Mouse (Mus musculus): ENCODE measurements at regions not wholly inside any gene's neighbourhood (a gene's known extent, or its start where the extent isn't known, plus 50 kb on each side); places are given as distances from the start of the nearest gene placed in this dataset.

DNA sequence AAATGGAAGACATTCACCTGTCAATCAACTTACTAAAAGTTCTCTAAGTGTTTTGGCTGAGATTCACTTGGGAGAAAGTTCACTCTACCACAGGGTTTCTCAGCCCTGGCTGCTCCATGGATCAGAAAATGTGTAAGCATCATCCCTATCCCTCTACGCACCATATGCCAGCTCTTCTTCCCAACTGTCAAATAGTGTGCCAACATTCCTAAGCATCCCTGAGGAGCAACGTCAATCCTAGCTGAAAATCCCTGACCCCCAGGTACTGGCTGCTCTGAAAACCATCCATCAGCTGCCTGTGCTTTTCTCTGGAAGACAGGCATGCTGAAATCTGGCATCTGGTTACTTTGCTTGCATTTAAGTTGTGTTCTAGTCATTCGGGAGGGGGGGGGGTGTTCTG lies 436.5 kb upstream of the Gcfc2 start:
- Histone ChIP-seq H3K4me3 (replicated peaks in 1 of 3; ENCODE audit: low read depth in 2 of 3, low read length in 2 of 3, poor library complexity in 1 of 3) (no peak overlapping the region), H3K9ac (ENCODE audit: insufficient read depth, low read depth) (no peak overlapping the region), H3K9me3 (replicated peaks; ENCODE audit: low read length) (peaks cover 5% of the 10 kb centered on the region), H3K36me3 (replicated peaks in 1 of 2; ENCODE audit: control insufficient read depth in 1 of 2, insufficient read depth in 1 of 2, low read length in 1 of 2) (no peaks in the 10 kb centered on the region), H3K27ac (ENCODE audit: insufficient read depth, low read depth) (no peak overlapping the region), H3K4me2 (ENCODE audit: insufficient read depth, low read depth, poor library complexity, severe bottlenecking) (no peak overlapping the region), H3K79me2 (replicated peaks; ENCODE audit: control insufficient read depth, extremely low read depth, insufficient read depth, poor library complexity, severe bottlenecking) (no peaks in the 10 kb centered on the region), H3K27me3 (replicated peaks) (no peaks in the 10 kb centered on the region), H3K4me1 (ENCODE audit: control insufficient read depth in 1 of 2, insufficient read depth in 2 of 2) (no peaks in the 10 kb centered on the region)
- in situ Hi-C loops (cut with MboI; ENCODE audit: low pct_ligation_motif_present, low pct_unique_long_range_greater_than_20kb, low sequenced_read_pairs), result no loop called here
- no peak for DNase-seq (ENCODE audit: extremely low read depth)
- no peak for TF ChIP-seq TCF12 (IDR thresholded peaks at IDR 0.05; ENCODE audit: low read depth, low read length)
- no peak for TF ChIP-seq MXI1 (IDR thresholded peaks at IDR 0.05; ENCODE audit: low read depth, low read length)
- no peak for TF ChIP-seq RCOR1 (conservative IDR thresholded peaks at IDR 0.05; ENCODE audit: low read depth, low read length)
- no peak for TF ChIP-seq USF1 (IDR thresholded peaks at IDR 0.05; ENCODE audit: low read depth, low read length)
- no peak for TF ChIP-seq BHLHE40 (IDR thresholded peaks at IDR 0.05; ENCODE audit: low read depth, low read length)
- TF ChIP-seq ZKSCAN1 (IDR thresholded peaks at IDR 0.05; ENCODE audit: borderline replicate concordance, low read depth, low read length), result no peak
- no peak for TF ChIP-seq GABPA (IDR thresholded peaks at IDR 0.05; ENCODE audit: insufficient replicate concordance, low read depth, low read length)
- no peak for TF ChIP-seq HCFC1 (IDR thresholded peaks at IDR 0.05; ENCODE audit: low read depth, low read length)
- TF ChIP-seq MAZ (IDR thresholded peaks at IDR 0.05; ENCODE audit: low read depth, low read length), result no peak
- no peak for TF ChIP-seq ZMIZ1 (IDR thresholded peaks at IDR 0.05; ENCODE audit: low read depth, low read length)
- TF ChIP-seq PAX5 (IDR thresholded peaks at IDR 0.05; ENCODE audit: low read length), result no peak
- no peak for TF ChIP-seq USF2 (conservative IDR thresholded peaks at IDR 0.05; ENCODE audit: low read depth, low read length)
- TF ChIP-seq CHD2 (IDR thresholded peaks at IDR 0.05; ENCODE audit: low read length), result no peak
- no peak for TF ChIP-seq POLR2A (IDR thresholded peaks at IDR 0.05; ENCODE audit: low read depth, low read length)
- no peak for TF ChIP-seq MAX (IDR thresholded peaks at IDR 0.05; ENCODE audit: low read length)
- no peak for TF ChIP-seq ETS1 (conservative IDR thresholded peaks at IDR 0.05; ENCODE audit: low read depth, low read length)
- no peak for TF ChIP-seq UBTF (IDR thresholded peaks at IDR 0.05; ENCODE audit: low read depth, low read length)
- TF ChIP-seq SIN3A (IDR thresholded peaks at IDR 0.05; ENCODE audit: low read length), result no peak
- TF ChIP-seq RAD21 (IDR thresholded peaks at IDR 0.05; ENCODE audit: low read depth, low read length), result no peak
- no peak for TF ChIP-seq JUN (IDR thresholded peaks at IDR 0.05; ENCODE audit: insufficient read depth, low read depth, low read length)
- dilution Hi-C loops (cut with MboI; ENCODE audit: extremely low pct_ligation_motif_present, extremely low pct_unique_long_range_greater_than_20kb, low sequenced_read_pairs), result no loop called here

DNA sequence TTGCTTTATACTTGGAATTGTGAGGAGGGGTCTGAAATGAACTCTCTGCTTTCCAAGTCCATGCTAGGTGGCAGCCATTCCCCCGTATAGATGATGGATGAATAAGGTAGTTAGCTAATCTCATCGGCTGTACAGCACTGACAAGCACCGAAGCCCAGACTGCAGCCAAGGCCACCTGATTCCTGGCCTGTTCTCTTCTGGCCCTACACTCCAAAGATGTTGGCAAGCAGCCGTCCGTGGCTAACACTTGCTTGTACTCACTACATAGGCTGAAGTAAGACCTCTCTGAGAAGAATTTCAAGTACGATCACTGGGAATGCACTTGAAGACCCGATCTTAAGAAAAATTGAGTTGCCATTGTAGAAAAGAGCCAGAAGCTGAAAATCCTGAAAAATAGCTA lies 427.2 kb upstream of the Gcfc2 start:
- H3K9me3 ChIP-seq (replicated peaks; ENCODE audit: low read length), result peaks cover 9% of the 10 kb centered on the region
- in situ Hi-C loops (cut with MboI; ENCODE audit: low pct_ligation_motif_present, low pct_unique_long_range_greater_than_20kb, low sequenced_read_pairs), result no loop called here
- no peak overlapping the region for H3K4me2 ChIP-seq (ENCODE audit: insufficient read depth, low read depth, poor library complexity, severe bottlenecking)
- H3K79me2 ChIP-seq (replicated peaks; ENCODE audit: control insufficient read depth, extremely low read depth, insufficient read depth, poor library complexity, severe bottlenecking), result no peaks in the 10 kb centered on the region
- no peak for DNase-seq (ENCODE audit: extremely low read depth)
- no peak overlapping the region for H3K9ac ChIP-seq (ENCODE audit: insufficient read depth, low read depth)
- TF ChIP-seq RAD21 (IDR thresholded peaks at IDR 0.05; ENCODE audit: low read depth, low read length) (no peak), CHD1 (IDR thresholded peaks at IDR 0.05; ENCODE audit: low read depth, low read length) (no peak), NELFE (IDR thresholded peaks at IDR 0.05; ENCODE audit: low read depth, low read length) (no peak), MAFK (IDR thresholded peaks at IDR 0.05; ENCODE audit: insufficient replicate concordance, low read length) (no peak)
- H3K27ac ChIP-seq (ENCODE audit: insufficient read depth, low read depth), result no peak overlapping the region
- no peaks in the 10 kb centered on the region for H3K4me1 ChIP-seq (ENCODE audit: control insufficient read depth in 1 of 2, insufficient read depth in 2 of 2)
- H3K36me3 ChIP-seq (replicated peaks in 1 of 2; ENCODE audit: control insufficient read depth in 1 of 2, insufficient read depth in 1 of 2, low read length in 1 of 2), result no peaks in the 10 kb centered on the region
- H3K4me3 ChIP-seq (replicated peaks in 1 of 3; ENCODE audit: low read depth in 2 of 3, low read length in 2 of 3, poor library complexity in 1 of 3), result no peak overlapping the region
- no peaks in the 10 kb centered on the region for H3K27me3 ChIP-seq (replicated peaks)
- dilution Hi-C loops (cut with MboI; ENCODE audit: extremely low pct_ligation_motif_present, extremely low pct_unique_long_range_greater_than_20kb, low sequenced_read_pairs), result no loop called here

Data from CH12.LX (cell line).